Mouse (Mus musculus): ENCODE measurements at regions not wholly inside any gene's neighbourhood (a gene's known extent, or its start where the extent isn't known, plus 50 kb on each side); places are given as distances from the start of the nearest gene placed in this dataset.
"Not testable (repeated sequence)": the region's sequence is repeated elsewhere in the genome, so short reads cannot be mapped to it uniquely, and the experiment has no call there.

DNA sequence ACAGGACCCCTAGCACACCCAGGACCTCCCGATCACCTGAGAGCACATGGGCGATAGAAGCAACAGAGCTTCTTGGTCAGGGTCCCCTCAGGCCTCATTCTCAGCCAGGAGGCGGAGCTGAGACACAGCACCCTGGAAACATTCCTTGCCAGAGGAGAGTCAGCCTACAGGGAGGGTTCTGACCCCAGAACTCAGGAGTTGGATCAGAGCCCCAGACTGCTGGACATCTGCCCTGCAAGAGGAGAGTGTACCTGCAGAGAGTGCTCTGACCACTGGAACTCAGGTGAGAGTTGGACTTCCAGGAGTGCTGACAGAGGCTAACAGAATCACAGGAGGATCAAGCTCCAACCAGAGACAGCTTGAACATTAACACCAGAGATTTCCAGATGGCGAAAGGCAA is 76.1 kb downstream of the Gpr85 start:
- H3K4me2 ChIP-seq (ENCODE audit: low read depth); H3K27me3 ChIP-seq (ENCODE audit: insufficient read depth, low read length); H3K27ac ChIP-seq (ENCODE audit: low read depth, low read length); H3K9ac ChIP-seq; H3K36me3 ChIP-seq (ENCODE audit: insufficient read depth); ATAC-seq; H3K4me1 ChIP-seq (ENCODE audit: insufficient read depth); H3K9me3 ChIP-seq (ENCODE audit: low read length); H3K4me3 ChIP-seq (ENCODE audit: low read depth, low read length); DNase-seq: not testable (repeated sequence)
- 93% methylated on average over 4 of the region's 4 CpGs for WGBS

- no peak for DNase-seq
- 86% methylated on average over 2 of the region's 2 CpGs for WGBS
- H3K27ac ChIP-seq (ENCODE audit: low read depth, low read length) = no peak overlapping the region
These were observed 80.3 kb downstream of the Gpr85 start for GRCm38 (mm10) chr6:13759431-13759830.

GRCm38 (mm10) chr6:13758946-13759345 is 80.8 kb downstream of the Gpr85 start:
- DNase-seq = peak; percentile 25
- no peaks in the 10 kb centered on the region for H3K4me1 ChIP-seq (ENCODE audit: insufficient read depth)
- H3K9me3 ChIP-seq (ENCODE audit: low read length) = no peaks in the 10 kb centered on the region
- H3K4me2 ChIP-seq (ENCODE audit: low read depth) = no peak overlapping the region
- no peaks in the 10 kb centered on the region for H3K36me3 ChIP-seq (ENCODE audit: insufficient read depth)
- no peak overlapping the region for H3K4me3 ChIP-seq (ENCODE audit: low read depth, low read length)
- H3K9ac ChIP-seq = no peak overlapping the region
- no peaks in the 10 kb centered on the region for H3K27me3 ChIP-seq (ENCODE audit: insufficient read depth, low read length)
- TF ChIP-seq CTCF (IDR thresholded peaks at IDR 0.05; ENCODE audit: low read depth) = peak; percentile 62
- no peak for ATAC-seq
- no peak overlapping the region for H3K27ac ChIP-seq (ENCODE audit: low read depth, low read length)

More at GRCm38 (mm10) chr6:13759431-13759830, 80.3 kb downstream of the Gpr85 start:
- Histone ChIP-seq H3K4me2 (ENCODE audit: low read depth) (no peak overlapping the region), H3K9me3 (ENCODE audit: low read length) (no peaks in the 10 kb centered on the region), H3K27me3 (ENCODE audit: insufficient read depth, low read length) (no peaks in the 10 kb centered on the region), H3K4me3 (ENCODE audit: low read depth, low read length) (no peak overlapping the region), H3K9ac (no peak overlapping the region), H3K36me3 (ENCODE audit: insufficient read depth) (no peaks in the 10 kb centered on the region), H3K4me1 (ENCODE audit: insufficient read depth) (no peaks in the 10 kb centered on the region)
- ATAC-seq = no peak
- peak; percentile 19; the same call in 1 of the 2 replicates for TF ChIP-seq CTCF (IDR thresholded peaks at IDR 0.05; ENCODE audit: low read depth)

GRCm38 (mm10) chr6:13748931-13749638 is 71.3 kb upstream of the Bmt2 start:
- no peak overlapping the region for H3K4me2 ChIP-seq (ENCODE audit: low read depth)
- ATAC-seq (no peak), DNase-seq (no peak)
- H3K27ac ChIP-seq (ENCODE audit: low read depth, low read length) = no peak overlapping the region
- H3K9me3 ChIP-seq (ENCODE audit: low read length) = no peaks in the 10 kb centered on the region
- no peak for TF ChIP-seq CTCF (IDR thresholded peaks at IDR 0.05; ENCODE audit: low read depth)
- WGBS = 48% methylated on average over 7 of the region's 7 CpGs
- H3K36me3 ChIP-seq (ENCODE audit: insufficient read depth) = no peaks in the 10 kb centered on the region
- no peak overlapping the region for H3K4me3 ChIP-seq (ENCODE audit: low read depth, low read length)
- no peak overlapping the region for H3K9ac ChIP-seq
- peaks cover 6% of the 10 kb centered on the region; the same call in 1 of the 2 replicates for H3K4me1 ChIP-seq (ENCODE audit: insufficient read depth)
- no peaks in the 10 kb centered on the region for H3K27me3 ChIP-seq (ENCODE audit: insufficient read depth, low read length)

GRCm38 (mm10) chr6:13747969-13748368 is 70.2 kb upstream of the Bmt2 start:
- Histone ChIP-seq H3K9ac (peak overlapping the region; percentile 28; the same call in 1 of the 2 replicates), H3K9me3 (ENCODE audit: low read length) (no peaks in the 10 kb centered on the region), H3K4me3 (ENCODE audit: low read depth, low read length) (no peak overlapping the region), H3K4me2 (ENCODE audit: low read depth) (no peak overlapping the region), H3K27ac (ENCODE audit: low read depth, low read length) (peak overlapping the region; percentile 59), H3K4me1 (ENCODE audit: insufficient read depth) (peaks cover 6% of the 10 kb centered on the region; the same call in 1 of the 2 replicates), H3K36me3 (ENCODE audit: insufficient read depth) (no peaks in the 10 kb centered on the region), H3K27me3 (ENCODE audit: insufficient read depth, low read length) (no peaks in the 10 kb centered on the region)
- peak; percentile 40 for DNase-seq
- TF ChIP-seq CTCF (IDR thresholded peaks at IDR 0.05; ENCODE audit: low read depth) = no peak
- ATAC-seq = peak; percentile 36; the same call in 1 of the 2 replicates
- WGBS = 8% methylated on average over 8 of the region's 8 CpGs

- 63% methylated on average over 8 of the region's 8 CpGs for WGBS
These were observed 69.1 kb upstream of the Bmt2 start for GRCm38 (mm10) chr6:13746577-13747482.

More at GRCm38 (mm10) chr6:13746577-13747482, 69.1 kb upstream of the Bmt2 start:
- ATAC-seq (peak; percentile 83), DNase-seq (peak; percentile 62)
- no peak for TF ChIP-seq CTCF (IDR thresholded peaks at IDR 0.05; ENCODE audit: low read depth)
- Histone ChIP-seq H3K27ac (ENCODE audit: low read depth, low read length) (no peak overlapping the region), H3K4me1 (ENCODE audit: insufficient read depth) (peaks cover 6% of the 10 kb centered on the region; the same call in 1 of the 2 replicates), H3K9me3 (ENCODE audit: low read length) (no peaks in the 10 kb centered on the region), H3K36me3 (ENCODE audit: insufficient read depth) (no peaks in the 10 kb centered on the region), H3K27me3 (ENCODE audit: insufficient read depth, low read length) (no peaks in the 10 kb centered on the region), H3K4me2 (ENCODE audit: low read depth) (no peak overlapping the region), H3K9ac (no peak overlapping the region), H3K4me3 (ENCODE audit: low read depth, low read length) (no peak overlapping the region)
